Mouse (Mus musculus) liver, embryonic 14.5 days (tissue): ENCODE measurements around the gene Plcd4. TPM values are rescaled to one million over a fixed set of nuclear protein-coding genes. Genes with fewer than 3 reads are reported as not detected.

Experiments
- ATAC-seq: fragments of 200-750 bp; cut with Nextera tagmentation; 2 replicates; pipeline ENCODE4 v1.8.0; 2017; ENCODE audit warnings: moderate number of reproducible peaks, mild to moderate bottlenecking, moderate library complexity; ENCODE audit not compliant: insufficient read depth
- DNase-seq, 3 experiments: peaks; one replicate each; pipeline ENCODE4 v3.0.0-alpha.2; 2012 to 2013; ENCODE audit warnings: low read depth in 3 of 3, low spot score in 3 of 3
- H3K27ac ChIP-seq: fragments of 300-500 bp; sonication (generic); 2 replicates; pipeline ENCODE4 v1.5.1; 2014; ENCODE audit warnings: moderate library complexity, mild to moderate bottlenecking, control low read depth, inconsistent platforms
- H3K27me3 ChIP-seq: fragments of 300-500 bp; sonication (generic); 2 replicates; pipeline ENCODE4 v1.6.1; 2014; ENCODE audit warnings: mild to moderate bottlenecking, low read length, moderate library complexity; ENCODE audit not compliant: control insufficient read depth, insufficient read depth
- H3K36me3 ChIP-seq: fragments of 300-500 bp; sonication (generic); replicated peaks from 2 replicates; pipeline ENCODE4 v1.6.1; 2014; ENCODE audit warnings: low read depth; ENCODE audit not compliant: control insufficient read depth, insufficient read depth
- H3K4me1 ChIP-seq, 2 experiments: fragments of 200-500 bp in 1 of 2; fragments of 300-500 bp in 1 of 2; sonication (generic) in 1 of 2; replicated peaks; 2 replicates each; pipeline ENCODE4 v1.6.1; 2012 to 2014; ENCODE audit warnings: antibody characterized with exemption in 1 of 2, inconsistent platforms in 1 of 2, low read length in 1 of 2; ENCODE audit not compliant: control insufficient read depth in 2 of 2, insufficient read depth in 2 of 2
- H3K4me2 ChIP-seq: fragments of 300-500 bp; sonication (generic); 2 replicates; pipeline ENCODE4 v1.6.1; 2014; ENCODE audit warnings: low read depth, mild to moderate bottlenecking, control low read depth, moderate library complexity
- H3K4me3 ChIP-seq, 2 experiments: fragments of 200-500 bp in 1 of 2; fragments of 300-500 bp in 1 of 2; sonication (generic) in 1 of 2; 2 replicates each; pipeline ENCODE4 v1.5.1; 2012 to 2014; ENCODE audit warnings: low read depth in 2 of 2, low read length in 2 of 2, mild to moderate bottlenecking in 2 of 2, control low read depth in 1 of 2, inconsistent platforms in 1 of 2, moderate library complexity in 1 of 2; ENCODE audit not compliant: insufficient read depth in 1 of 2
- H3K9ac ChIP-seq: fragments of 300-500 bp; sonication (generic); replicated peaks from 2 replicates; pipeline ENCODE4 v1.6.1; 2014; ENCODE audit warnings: mild to moderate bottlenecking, control low read depth, moderate library complexity
- H3K9me3 ChIP-seq: fragments of 300-500 bp; sonication (generic); 2 replicates; pipeline ENCODE4 v1.6.1; 2016; ENCODE audit warnings: low read length, mixed read lengths; ENCODE audit not compliant: control insufficient read depth
- CTCF ChIP-seq: IDR thresholded peaks from 2 replicates; pipeline ENCODE4 v1.5.1; 2016; ENCODE audit warnings: antibody characterized with exemption, low read depth, control low read depth
- EP300 ChIP-seq: IDR thresholded peaks from 2 replicates; pipeline ENCODE4 v1.6.1; 2016; ENCODE audit warnings: antibody characterized with exemption, low read depth
- WGBS: fragments of 180-500 bp; shearing (Covaris S2); extraction: QIAGEN DNeasy Blood & Tissue Kit; methylation state at CpG from one replicate; pipeline ENCODE4 v1.1.7; 2014; ENCODE audit not compliant: insufficient replicate concordance; 5-methylcytosine and 5-hydroxymethylcytosine counted together
- polyA plus RNA-seq, 2 experiments: library from polyadenylated mRNA; depleted of rRNA in 1 of 2; stranded (reverse) in 1 of 2; unstranded in 1 of 2; fragments of >200 nt; fragmentation: Nextera tagmentation in 1 of 2; extraction: Ambion mirVana in 1 of 2; gene quantifications; 2 replicates each; pipeline versions ENCODE4 v1.2.1 to v1.2.3; 2012 to 2014

Plcd4 gene
- polyA plus RNA-seq, 2 experiments, result 0.01 to 0.09 TPM

DNA sequence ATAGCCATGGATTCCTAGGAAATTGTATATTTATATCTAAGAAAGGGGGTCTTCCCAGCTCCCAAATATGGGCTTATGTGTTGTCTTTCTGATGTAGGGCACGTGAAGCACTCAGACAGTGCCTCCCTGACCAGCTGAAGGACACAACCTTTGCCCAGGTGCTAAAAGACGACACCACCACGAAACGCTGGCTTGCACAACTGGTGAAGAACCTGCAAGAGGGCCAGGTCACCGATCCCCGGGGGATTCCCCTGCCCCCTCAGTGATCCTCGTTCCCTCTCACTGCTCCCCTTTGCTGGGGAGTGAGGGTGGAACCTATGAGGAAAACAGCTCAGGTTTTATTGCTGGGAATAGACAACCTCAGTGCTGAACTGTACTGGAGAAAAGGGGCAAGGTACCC lies 14.1 kb upstream of the Plcd4 start:
- H3K9me3 ChIP-seq, result no peaks in the 10 kb centered on the region
- no peak overlapping the region for H3K27ac ChIP-seq
- DNase-seq (no peak), ATAC-seq (no peak)
- H3K4me1 ChIP-seq, result no peaks in the 10 kb centered on the region
- no peak overlapping the region for H3K9ac ChIP-seq
- H3K4me3 ChIP-seq, result no peak overlapping the region
- no peak overlapping the region for H3K4me2 ChIP-seq
- H3K27me3 ChIP-seq, result no peaks in the 10 kb centered on the region
- WGBS, result 79% methylated on average over 7 of the region's 7 CpGs
- H3K36me3 ChIP-seq, result peaks cover 61% of the 10 kb centered on the region
- TF ChIP-seq EP300 (no peak), CTCF (no peak)

GRCm38 (mm10) chr1:74538650-74539049 lies 4.0 kb upstream of the Plcd4 start:
- no peak overlapping the region for H3K9ac ChIP-seq
- no peak for TF ChIP-seq EP300
- no peak for TF ChIP-seq CTCF
- no peaks in the 10 kb centered on the region for H3K9me3 ChIP-seq
- H3K4me2 ChIP-seq, result no peak overlapping the region
- no peaks in the 10 kb centered on the region for H3K36me3 ChIP-seq
- DNase-seq (no peak), ATAC-seq (no peak)
- H3K27ac ChIP-seq, result no peak overlapping the region
- H3K4me1 ChIP-seq, result no peaks in the 10 kb centered on the region
- no peak overlapping the region for H3K4me3 ChIP-seq
- H3K27me3 ChIP-seq, result no peaks in the 10 kb centered on the region

- no peak for DNase-seq
- no peak for ATAC-seq
- Histone ChIP-seq H3K4me3 (no peak within 1 kb of the TSS), H3K9ac (no peak within 1 kb of the TSS), H3K4me2 (no peak within 1 kb of the TSS), H3K27ac (no peak within 1 kb of the TSS), H3K4me1 (no peaks in the 10 kb centered on the region), H3K9me3 (no peaks in the 10 kb centered on the region), H3K36me3 (no peaks in the 10 kb centered on the region), H3K27me3 (no peaks in the 10 kb centered on the region)
- WGBS, result 57% methylated on average over 4 of the region's 4 CpGs
- TF ChIP-seq EP300 (no peak), CTCF (no peak)
These were observed 1.5 kb downstream of the Plcd4 start, which contains the start of gene Usp37 for GRCm38 (mm10) chr1:74544184-74544583. Usp37 (minus strand) TSS chr1:74544284.

GRCm38 (mm10) chr1:74559061-74559460 lies 16.4 kb downstream of the Plcd4 start:
- DNase-seq, result no peak
- TF ChIP-seq EP300 (no peak), CTCF (no peak)
- no peak overlapping the region for H3K4me2 ChIP-seq
- H3K4me1 ChIP-seq, result no peaks in the 10 kb centered on the region
- 54% methylated on average over 5 of the region's 5 CpGs for WGBS
- H3K27me3 ChIP-seq, result no peaks in the 10 kb centered on the region
- no peak for ATAC-seq
- no peaks in the 10 kb centered on the region for H3K36me3 ChIP-seq
- H3K9me3 ChIP-seq, result no peaks in the 10 kb centered on the region
- H3K4me3 ChIP-seq, result no peak overlapping the region
- H3K27ac ChIP-seq, result no peak overlapping the region
- no peak overlapping the region for H3K9ac ChIP-seq

GRCm38 (mm10) chr1:74565834-74566233 lies 23.1 kb downstream of the Plcd4 start:
- no peak for DNase-seq
- no peak for ATAC-seq
- no peaks in the 10 kb centered on the region for H3K4me1 ChIP-seq
- H3K9ac ChIP-seq, result no peak overlapping the region
- H3K4me3 ChIP-seq, result no peak overlapping the region
- TF ChIP-seq EP300 (no peak), CTCF (no peak)
- H3K27ac ChIP-seq, result no peak overlapping the region
- no peaks in the 10 kb centered on the region for H3K9me3 ChIP-seq
- no peak overlapping the region for H3K4me2 ChIP-seq
- 64% methylated on average over 6 of the region's 6 CpGs for WGBS
- H3K27me3 ChIP-seq, result no peaks in the 10 kb centered on the region
- H3K36me3 ChIP-seq, result peaks cover 30% of the 10 kb centered on the region
